Mouse (Mus musculus) liver, adult 2 months (tissue): ENCODE results near the gene Adamts12. TPM values are rescaled to one million over a fixed set of nuclear protein-coding genes. Genes with fewer than 3 reads are reported as not detected.

Source experiments
- DNase-seq: peaks from one replicate; pipeline ENCODE4 v3.0.0-alpha.2; 2011; ENCODE audit warnings: low read depth, low spot score; ENCODE audit errors: extremely low read depth
- H3K27ac ChIP-seq: fragments of 200-500 bp; replicated peaks from 2 replicates; pipeline ENCODE4 v1.5.1; 2012; ENCODE audit warnings: low read depth, mild to moderate bottlenecking, control low read depth, inconsistent platforms, low read length; ENCODE audit not compliant: insufficient read depth
- H3K27me3 ChIP-seq: fragments of 200-500 bp; 2 replicates; pipeline ENCODE4 v1.6.1; 2012; ENCODE audit warnings: mild to moderate bottlenecking, moderate library complexity, low read length, inconsistent platforms; ENCODE audit not compliant: control insufficient read depth, insufficient read depth
- H3K36me3 ChIP-seq: fragments of 200-500 bp; 2 replicates; pipeline ENCODE4 v1.6.1; 2012; ENCODE audit warnings: low read length, inconsistent platforms; ENCODE audit not compliant: control insufficient read depth, insufficient read depth
- H3K4me1 ChIP-seq: fragments of 200-500 bp; 2 replicates; pipeline ENCODE4 v1.6.1; 2011; ENCODE audit warnings: low read length; ENCODE audit not compliant: control insufficient read depth, insufficient read depth
- H3K4me3 ChIP-seq: fragments of 200-500 bp; 2 replicates; pipeline ENCODE4 v1.5.1; 2011; ENCODE audit warnings: low read depth, mild to moderate bottlenecking, control low read depth, low read length, moderate library complexity; ENCODE audit not compliant: insufficient read depth
- H3K79me2 ChIP-seq: fragments of 200-500 bp; 2 replicates; pipeline ENCODE4 v1.6.1; 2012; ENCODE audit warnings: inconsistent platforms, mild to moderate bottlenecking, low read length, moderate library complexity; ENCODE audit not compliant: control insufficient read depth, insufficient read depth
- H3K9ac ChIP-seq: fragments of 200-500 bp; 2 replicates; pipeline ENCODE4 v1.6.1; 2012; ENCODE audit warnings: low read depth, mild to moderate bottlenecking, control low read depth, inconsistent platforms, low read length
- CTCF ChIP-seq: fragments of 200-500 bp; IDR thresholded peaks from 2 replicates; pipeline ENCODE4 v1.5.1; 2011; ENCODE audit warnings: low read depth, low read length, control low read depth
- POLR2A ChIP-seq: fragments of 200-500 bp; IDR thresholded peaks from 2 replicates; pipeline ENCODE4 v1.6.1; 2011; ENCODE audit warnings: low read length, control low read depth; ENCODE audit not compliant: insufficient read depth; ENCODE audit errors: extremely low read depth
- WGBS: fragments of 180-500 bp; shearing (Covaris S2); methylation state at CpG from one replicate; pipeline ENCODE4 v1.1.7; 2018; 5-methylcytosine and 5-hydroxymethylcytosine counted together
- polyA plus RNA-seq: library from polyadenylated mRNA; depleted of rRNA; stranded (reverse); fragments of >200 nt; gene quantifications from 2 replicates; pipeline ENCODE4 v1.2.3, GENCODE M21; 2012; rRNA removed
- total RNA-seq: library from RNA; depleted of rRNA; stranded (reverse); fragments of >200 nt; gene quantifications from 2 replicates; pipeline ENCODE4 v1.2.3, GENCODE M21; 2014; rRNA removed

Gene Adamts12
- total RNA-seq, result 0.37 and 0.54 TPM in 2 replicates
- polyA plus RNA-seq, result 0.07 and 0.09 TPM in 2 replicates

- peak within 1 kb of the TSS; percentile 10; the same call in 1 of the 2 replicates for H3K4me3 ChIP-seq
- TF ChIP-seq CTCF (no peak), POLR2A (no peak)
- 0 out of 2 replicates have a peak, but pooled peaks cover 3% of the 10 kb centered on the region for H3K4me1 ChIP-seq
- H3K27me3 ChIP-seq, result no peaks in the 10 kb centered on the region
- WGBS, result 18% methylated on average over 25 of the region's 25 CpGs
- no peaks in the 10 kb centered on the region for H3K36me3 ChIP-seq
- H3K27ac ChIP-seq, result peak within 1 kb of the TSS; percentile 45
- peak within 1 kb of the TSS; percentile 23; the same call in 1 of the 2 replicates for H3K9ac ChIP-seq
- peak; percentile 54 for DNase-seq
- no peaks in the 10 kb centered on the region for H3K79me2 ChIP-seq
Observed at GRCm38 (mm10) chr15:11064558-11065411, at the start of gene Adamts12. Gene Adamts12, plus strand, starts transcription at chr15:11064790.

- H3K9ac ChIP-seq, result no peak overlapping the region
- TF ChIP-seq POLR2A, result no peak
- TF ChIP-seq CTCF, result no peak
- H3K27me3 ChIP-seq, result no peaks in the 10 kb centered on the region
- peaks cover 17% of the 10 kb centered on the region; the same call in 1 of the 2 replicates for H3K4me1 ChIP-seq
- H3K4me3 ChIP-seq, result no peak overlapping the region
- no peak for DNase-seq
- WGBS, result 94% methylated on average over 2 of the region's 2 CpGs
- no peaks in the 10 kb centered on the region for H3K79me2 ChIP-seq
- no peaks in the 10 kb centered on the region for H3K36me3 ChIP-seq
- no peak overlapping the region for H3K27ac ChIP-seq
Observed at GRCm38 (mm10) chr15:11014931-11015330, 49.7 kb upstream of the Adamts12 start.

- H3K27ac ChIP-seq, result peak overlapping the region; percentile 50
- 19% methylated on average over 4 of the region's 4 CpGs for WGBS
Observed at GRCm38 (mm10) chr15:11026801-11027561, 37.6 kb upstream of the Adamts12 start.

GRCm38 (mm10) chr15:11030188-11030587 is 34.4 kb upstream of the Adamts12 start:
- H3K9ac ChIP-seq, result no peak overlapping the region
- H3K27me3 ChIP-seq, result no peaks in the 10 kb centered on the region; the same call in 1 of the 2 replicates
- DNase-seq, result peak; percentile 2
- no peak for TF ChIP-seq CTCF
- no peak for TF ChIP-seq POLR2A
- H3K4me3 ChIP-seq, result no peak overlapping the region
- no peak overlapping the region for H3K27ac ChIP-seq
- peaks cover 14% of the 10 kb centered on the region; the same call in 1 of the 2 replicates for H3K4me1 ChIP-seq
- WGBS, result 44% methylated on average over 3 of the region's 3 CpGs
- H3K79me2 ChIP-seq, result no peaks in the 10 kb centered on the region
- H3K36me3 ChIP-seq, result no peaks in the 10 kb centered on the region

More at GRCm38 (mm10) chr15:11026801-11027561, 37.6 kb upstream of the Adamts12 start:
- H3K9ac ChIP-seq, result no peak overlapping the region
- H3K4me3 ChIP-seq, result no peak overlapping the region
- no peaks in the 10 kb centered on the region for H3K36me3 ChIP-seq
- H3K27me3 ChIP-seq, result no peaks in the 10 kb centered on the region; the same call in none of the 2 replicates
- DNase-seq, result peak; percentile 97
- no peaks in the 10 kb centered on the region for H3K79me2 ChIP-seq
- H3K4me1 ChIP-seq, result peaks cover 14% of the 10 kb centered on the region; the same call in 1 of the 2 replicates
- TF ChIP-seq CTCF, result no peak
- no peak for TF ChIP-seq POLR2A

DNA sequence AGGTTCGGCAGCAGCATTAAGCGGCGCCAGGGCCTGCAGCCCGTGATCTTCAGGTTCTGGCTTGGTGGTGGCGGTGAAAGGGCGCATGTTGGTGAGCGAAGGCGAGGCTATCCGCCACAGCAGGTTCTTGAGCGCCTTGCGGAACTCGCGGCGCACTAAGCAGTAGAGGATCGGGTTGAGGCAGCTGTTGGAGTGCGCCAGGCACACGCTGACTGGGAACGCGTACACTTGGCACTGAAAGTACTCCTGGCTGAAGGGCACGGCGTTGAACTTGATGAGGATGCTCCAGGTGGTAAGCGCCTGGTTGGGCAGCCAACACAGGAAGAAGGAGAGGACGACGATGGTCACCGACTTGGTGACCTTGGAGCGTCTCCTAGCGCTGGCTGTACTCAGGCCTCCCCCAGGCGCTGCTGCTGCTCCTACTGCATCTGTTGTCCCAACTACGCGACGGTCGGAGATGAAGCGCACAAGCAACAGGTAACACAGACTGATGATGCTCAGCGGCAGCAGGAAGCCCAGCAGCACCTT is 28.6 kb upstream of the Adamts12 start:
- no peak overlapping the region for H3K9ac ChIP-seq
- peaks cover 6% of the 10 kb centered on the region for H3K4me1 ChIP-seq
- no peak overlapping the region for H3K27ac ChIP-seq
- WGBS, result 12% methylated on average over 34 of the region's 34 CpGs
- peak; percentile 17; the same call in 1 of the 2 replicates for TF ChIP-seq CTCF
- TF ChIP-seq POLR2A, result no peak
- peaks cover 5% of the 10 kb centered on the region; the same call in 1 of the 2 replicates for H3K27me3 ChIP-seq
- peak; percentile 6 for DNase-seq
- H3K79me2 ChIP-seq, result no peaks in the 10 kb centered on the region
- no peaks in the 10 kb centered on the region for H3K36me3 ChIP-seq
- H3K4me3 ChIP-seq, result no peak overlapping the region
